Mouse (Mus musculus) monocyte, adult 5-6 weeks (primary cell): Measurements from ENCODE around the gene Cep164. TPM values are rescaled to one million over a fixed set of nuclear protein-coding genes. Genes with fewer than 3 reads are reported as not detected.
A peak's percentile ranks its signal among the peaks of the same experiment; 100 is the strongest.

ENCODE experiments used
- ATAC-seq: fragments of 153-309, 156-312 bp; replicated peaks from 2 replicates; pipeline ENCODE4 v1.8.0; 2017; ENCODE audit warnings: mild to moderate bottlenecking; ENCODE audit not compliant: low TSS enrichment, insufficient number of reproducible peaks, severe bottlenecking, poor library complexity, low FRiP score
- total RNA-seq: library from RNA; stranded (forward); fragments of 200-1000, 200-491, 200-594 nt; gene quantifications from 3 replicates; pipeline ENCODE4 v1.2.3, GENCODE M21; 2017

Cep164 gene
- total RNA-seq, 1 experiment from 2014 or later, result 13.0 TPM

- ATAC-seq, result 0 out of 2 replicates have a peak, but pooled peaks have one; percentile 19
These were observed 11.4 kb upstream of the Cep164 start for GRCm38 (mm10) chr9:45839982-45840300.

DNA sequence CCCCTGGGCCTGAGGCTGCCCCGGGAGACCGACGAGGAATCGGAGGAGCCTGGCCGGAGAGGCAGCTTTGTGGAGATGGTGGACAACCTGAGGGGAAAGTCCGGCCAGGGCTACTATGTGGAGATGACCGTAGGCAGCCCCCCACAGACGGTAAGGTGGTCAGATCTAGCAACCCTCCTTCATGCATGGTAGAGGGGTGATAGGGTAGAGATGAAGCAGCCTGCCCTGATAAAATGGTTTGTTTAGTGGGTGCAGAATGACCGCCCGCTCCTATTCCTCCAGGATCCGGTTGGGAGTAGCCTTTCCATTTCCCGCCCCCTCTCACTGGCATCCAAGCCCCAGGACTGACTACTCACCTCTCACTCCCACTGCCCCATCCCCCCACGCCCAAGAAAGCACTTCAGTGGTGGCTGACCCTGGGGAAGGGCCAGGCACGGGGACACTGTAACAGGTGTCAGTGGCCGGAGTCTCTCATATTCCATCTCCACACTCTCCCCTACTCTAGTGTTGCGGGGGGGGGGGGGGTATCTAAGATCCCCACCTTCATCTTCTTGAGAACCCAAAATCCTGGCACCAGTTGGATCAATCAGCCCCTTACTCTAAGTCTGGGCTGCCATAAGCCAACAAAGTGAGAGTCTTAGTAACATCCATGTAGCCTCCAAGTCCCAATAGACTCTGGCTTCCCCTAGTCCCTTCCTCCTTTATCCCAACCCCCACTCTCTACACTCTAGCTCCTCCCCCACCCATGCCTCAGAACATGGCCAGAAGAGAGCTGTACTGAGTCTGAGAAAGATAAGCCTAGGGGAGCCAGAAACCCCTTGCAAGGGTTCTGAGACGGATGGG is 10.9 kb upstream of the Cep164 start:
- no peak for ATAC-seq

DNA sequence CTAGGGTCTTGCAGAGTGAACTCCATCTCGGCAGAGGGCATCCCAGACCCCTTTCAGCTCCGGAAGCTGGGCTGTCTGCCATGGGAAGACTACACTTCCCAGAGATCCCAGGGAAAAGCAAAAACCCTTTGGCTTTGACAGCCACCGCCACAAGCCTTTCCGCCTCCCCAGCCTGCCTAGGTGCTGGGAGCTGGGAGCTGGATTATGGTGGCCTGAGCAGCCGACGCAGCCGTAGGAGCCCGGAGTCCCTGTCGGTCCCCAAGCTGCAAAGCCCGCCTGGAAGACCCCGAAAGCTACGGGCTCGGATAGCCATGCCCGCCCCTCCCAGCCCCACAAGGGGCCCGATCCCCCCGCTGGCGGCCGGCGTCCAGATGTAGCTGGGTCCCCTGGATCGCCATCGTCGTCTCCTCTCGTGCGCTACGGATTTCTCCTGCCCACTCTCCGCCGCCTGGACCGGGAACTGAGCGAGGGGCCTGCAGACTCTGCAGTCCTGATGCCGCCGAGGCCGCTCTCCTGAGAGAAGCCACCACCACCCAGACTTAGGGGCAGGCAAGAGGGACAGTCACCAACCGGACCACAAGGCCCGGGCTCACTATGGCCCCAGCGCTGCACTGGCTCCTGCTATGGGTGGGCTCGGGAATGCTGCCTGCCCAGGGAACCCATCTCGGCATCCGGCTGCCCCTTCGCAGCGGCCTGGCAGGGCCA is 10.1 kb upstream of the Cep164 start, which contains the start of gene Bace1:
Gene Bace1, plus strand, starts transcription at position 147 of the 705 bp plus-strand sequence.
- no peak for ATAC-seq

DNA sequence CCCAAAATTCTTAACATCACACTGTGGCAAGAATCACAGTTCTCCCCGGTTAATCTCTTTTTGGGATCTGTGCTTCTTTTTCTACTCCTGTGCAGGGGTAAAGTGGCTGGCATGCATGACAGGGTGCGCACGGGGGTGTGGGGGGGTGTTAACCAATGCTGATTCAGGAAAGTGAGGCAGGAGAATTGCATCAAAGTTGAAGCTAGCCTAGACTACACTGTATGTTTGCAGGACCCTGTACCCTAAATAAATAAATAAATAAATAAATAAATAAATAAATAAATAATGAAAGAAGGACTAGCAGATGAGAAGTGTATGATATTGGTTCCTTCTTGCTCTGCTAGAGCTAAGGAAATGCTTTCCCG is 9.6 kb upstream of the Cep164 start:
- no peak for ATAC-seq

DNA sequence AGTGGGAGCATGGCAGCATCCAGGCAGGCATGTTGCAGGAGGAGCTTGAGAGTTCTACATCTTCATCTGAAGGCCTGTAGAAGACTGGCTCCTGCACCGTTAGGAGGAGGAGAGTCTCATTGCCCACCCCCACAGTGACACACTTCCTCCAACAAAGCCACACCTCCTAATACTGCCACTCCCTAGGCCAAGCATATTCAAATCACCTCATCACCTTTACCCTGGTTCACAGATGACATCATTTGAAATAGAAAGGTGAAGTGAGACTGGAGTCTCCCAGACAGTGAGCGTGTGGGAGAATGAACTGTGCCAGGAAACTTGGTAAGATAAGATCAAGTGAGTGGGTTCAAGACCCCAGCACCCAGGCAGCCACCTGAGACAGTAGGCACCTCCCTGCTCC is 5.0 kb upstream of the Cep164 start:
- ATAC-seq, result no peak

- no peak for ATAC-seq
These were observed 4.4 kb upstream of the Cep164 start for GRCm38 (mm10) chr9:45832898-45833297.

DNA sequence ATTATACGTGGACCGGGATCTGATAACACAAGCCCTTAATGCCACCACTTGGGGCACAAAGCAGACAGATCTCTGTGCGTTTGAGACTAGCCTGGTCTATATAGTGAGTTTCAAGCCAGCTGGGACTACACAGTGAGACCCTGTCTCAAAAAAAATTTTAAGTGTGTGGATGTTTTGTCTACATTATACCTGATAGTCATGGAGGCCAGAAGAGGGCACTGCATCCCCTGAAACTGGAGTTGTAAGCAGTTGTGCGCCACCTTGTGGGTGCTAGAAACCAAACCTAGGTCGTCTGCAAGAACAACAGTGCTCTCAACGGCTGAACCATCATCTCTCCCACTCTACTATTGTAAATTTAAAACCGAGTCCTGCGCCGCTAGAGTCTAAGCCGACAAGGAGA is 616 bp upstream of the Cep164 start:
- peak; percentile 66 for ATAC-seq

DNA sequence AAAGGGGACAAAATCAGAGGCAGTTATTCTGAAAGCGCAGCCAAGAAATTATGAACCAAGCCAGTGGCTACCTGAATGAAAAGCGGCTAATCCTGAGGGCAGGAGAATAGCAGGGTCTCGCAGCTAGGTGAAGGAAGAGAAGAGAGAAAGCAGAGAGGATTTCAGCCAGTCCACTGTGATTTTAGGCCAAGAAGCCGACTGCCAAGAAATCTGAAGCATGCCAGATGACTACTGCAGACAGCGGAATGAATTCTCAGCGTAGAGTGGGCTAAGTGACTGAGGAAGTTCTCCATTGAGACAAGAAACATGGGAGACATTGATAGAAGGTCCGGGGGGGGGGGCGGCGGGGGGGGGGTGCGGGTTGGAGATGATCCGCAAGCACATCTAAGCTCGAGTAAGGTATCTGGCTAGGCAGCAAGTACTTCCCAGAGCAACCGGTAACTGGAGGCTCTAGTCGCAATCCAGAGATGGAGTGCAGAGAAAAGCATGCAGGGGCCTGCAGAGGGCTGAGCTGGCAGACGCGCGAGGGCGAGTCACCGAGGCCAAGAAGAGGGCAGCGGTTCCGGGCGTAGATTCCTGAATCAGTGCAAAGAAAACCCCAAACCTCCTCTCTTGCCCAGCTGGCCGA is 714 bp downstream of the Cep164 start:
- no peak for ATAC-seq

GRCm38 (mm10) chr9:45818406-45819011 is 10.0 kb downstream of the Cep164 start:
- no peak for ATAC-seq

- ATAC-seq, result peak; percentile 31; the same call in 1 of the 2 replicates
These were observed 13.0 kb downstream of the Cep164 start for GRCm38 (mm10) chr9:45815525-45815924.

- no peak for ATAC-seq
These were observed 13.4 kb downstream of the Cep164 start for GRCm38 (mm10) chr9:45815113-45815512.

DNA sequence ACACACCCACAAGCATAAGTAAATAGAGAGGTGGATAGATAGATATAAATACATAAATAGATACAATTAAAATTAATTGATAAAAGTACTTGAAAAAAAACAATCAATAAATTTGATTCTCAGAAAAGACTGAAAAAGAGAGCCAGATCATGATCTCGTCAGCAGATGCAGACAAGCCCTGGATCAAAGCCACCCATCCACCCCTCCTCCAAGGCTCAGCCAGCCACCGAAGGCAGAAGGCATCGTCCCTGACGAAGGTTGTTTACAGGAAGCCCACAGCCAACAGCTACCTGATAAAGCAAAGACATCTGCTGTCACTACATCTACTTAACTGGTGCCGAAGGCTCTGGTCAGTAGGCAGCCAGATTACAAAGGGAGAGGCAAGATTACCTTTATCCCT is 16.5 kb downstream of the Cep164 start:
- ATAC-seq, result no peak

GRCm38 (mm10) chr9:45807761-45808160 is 20.7 kb downstream of the Cep164 start:
- ATAC-seq, result no peak

DNA sequence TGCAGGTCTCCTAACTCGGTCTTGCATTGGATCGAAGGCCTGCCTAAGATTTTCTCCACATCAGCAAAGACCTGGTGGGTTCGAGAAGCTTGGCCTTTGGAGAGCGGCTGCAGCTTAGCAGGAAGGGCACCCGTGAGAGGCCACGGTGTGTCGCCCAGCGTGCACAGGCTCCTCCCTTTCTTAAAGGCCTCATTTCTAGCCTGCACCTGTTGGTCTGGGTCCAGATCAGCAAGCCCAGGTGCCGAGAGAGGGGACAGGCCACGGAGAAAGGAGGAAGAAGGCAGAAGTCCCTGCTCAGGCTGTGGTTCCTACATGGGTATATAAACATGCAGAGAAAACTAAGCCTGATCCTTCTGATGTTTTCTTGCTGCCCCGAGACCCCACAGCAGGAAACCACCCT is 21.2 kb downstream of the Cep164 start:
- no peak for ATAC-seq

- no peak for ATAC-seq
These were observed 21.6 kb downstream of the Cep164 start for GRCm38 (mm10) chr9:45806847-45807246.

DNA sequence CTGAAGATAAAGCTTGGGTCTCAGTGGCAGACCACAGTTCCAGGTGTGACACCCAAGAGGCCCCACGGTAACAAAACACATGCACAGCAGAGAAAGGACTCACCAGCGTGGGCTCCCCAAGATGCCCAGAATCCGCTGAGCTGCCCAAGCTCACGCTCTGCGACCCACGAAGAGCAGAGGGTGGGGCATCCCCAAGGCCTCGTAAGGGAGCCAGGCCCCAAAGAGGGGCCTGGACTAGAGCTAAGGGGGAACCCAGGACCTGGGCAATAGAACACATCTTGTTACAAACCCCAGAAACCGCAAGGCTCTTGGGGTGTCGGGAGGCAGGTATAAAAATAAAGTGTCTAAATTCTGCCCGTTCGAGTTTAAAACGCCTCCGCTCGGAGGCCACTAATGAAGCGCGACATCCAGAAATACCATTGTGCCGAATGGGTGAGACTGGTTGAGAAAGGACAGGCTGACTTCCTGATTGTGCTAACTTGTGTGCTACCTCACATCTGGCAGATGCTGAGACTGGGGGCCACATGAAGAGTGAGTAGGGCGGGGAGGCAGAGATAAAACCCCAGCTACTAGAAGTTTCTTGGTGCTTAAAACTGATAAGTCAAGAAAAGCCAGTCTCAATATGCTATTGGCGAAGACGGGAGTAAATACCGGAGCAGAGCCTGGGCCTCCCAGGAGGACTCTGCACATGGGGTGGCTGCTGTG is 25.3 kb downstream of the Cep164 start:
- no peak for ATAC-seq

DNA sequence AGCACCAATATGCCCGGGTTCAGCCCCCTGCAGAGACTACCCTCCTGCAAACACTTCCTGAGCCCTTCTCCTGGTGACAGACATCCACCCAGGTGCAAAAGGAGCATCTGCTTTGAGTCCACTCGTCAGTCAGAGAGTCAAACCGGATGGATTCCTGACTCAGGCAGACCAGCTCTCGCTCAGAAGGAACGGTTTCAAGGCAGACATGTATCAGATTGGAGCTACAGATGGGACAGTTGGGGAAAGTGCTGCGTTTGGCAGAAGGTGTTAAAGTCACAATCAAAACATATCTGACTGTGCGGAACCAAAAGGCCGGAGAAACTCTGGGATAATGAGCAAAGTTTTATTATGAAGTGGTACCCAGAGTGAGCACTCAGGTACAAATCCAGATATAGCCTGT is 29.1 kb downstream of the Cep164 start:
- no peak for ATAC-seq

GRCm38 (mm10) chr9:45798467-45799164 is 29.9 kb downstream of the Cep164 start:
- ATAC-seq, result no peak
